Mouse (Mus musculus) spleen, postnatal 36 days (tissue): Measurements from ENCODE around the gene Nrp2.

ENCODE experiments used
- DNase-seq, 2 experiments: peaks; one replicate each; pipeline ENCODE4 v3.0.0; 2022; ENCODE audit warnings: low spot score in 2 of 2, mixed read lengths in 1 of 2

Gene Nrp2

DNA sequence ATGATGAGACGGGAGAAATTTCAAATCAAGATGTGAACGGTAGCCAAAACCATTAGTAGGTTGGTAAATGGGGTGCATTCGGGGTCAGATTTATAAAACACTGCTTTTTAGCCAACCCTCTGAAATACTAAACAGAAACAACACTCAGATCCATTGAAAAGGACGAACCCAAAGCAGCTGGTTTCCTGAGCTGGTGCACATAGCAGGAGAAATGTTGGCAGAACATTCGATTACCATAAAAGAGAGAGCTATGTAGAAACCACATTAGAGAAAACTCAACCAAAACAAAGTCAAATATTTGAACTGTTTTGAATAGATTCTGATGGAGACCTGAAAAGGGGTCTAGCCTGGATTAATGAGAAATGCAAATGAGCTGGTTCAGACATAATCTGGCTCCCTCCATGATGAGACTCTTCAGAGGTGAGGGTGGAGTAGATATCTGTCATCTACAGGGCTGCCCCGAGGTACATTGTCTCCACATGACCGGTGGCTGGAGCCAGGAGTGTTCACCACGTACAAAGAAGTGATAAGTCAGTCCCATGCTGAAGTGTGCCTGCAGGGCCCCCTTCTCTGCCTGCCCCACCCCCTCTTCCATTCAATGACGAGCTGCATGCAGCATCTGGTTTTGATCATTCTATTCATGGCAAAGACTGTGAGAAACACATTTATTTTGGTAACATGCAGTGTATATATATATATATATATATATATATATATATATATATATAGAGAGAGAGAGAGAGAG, 156.6 kb downstream of the Nrp2 start:
- DNase-seq, result no peak

DNA sequence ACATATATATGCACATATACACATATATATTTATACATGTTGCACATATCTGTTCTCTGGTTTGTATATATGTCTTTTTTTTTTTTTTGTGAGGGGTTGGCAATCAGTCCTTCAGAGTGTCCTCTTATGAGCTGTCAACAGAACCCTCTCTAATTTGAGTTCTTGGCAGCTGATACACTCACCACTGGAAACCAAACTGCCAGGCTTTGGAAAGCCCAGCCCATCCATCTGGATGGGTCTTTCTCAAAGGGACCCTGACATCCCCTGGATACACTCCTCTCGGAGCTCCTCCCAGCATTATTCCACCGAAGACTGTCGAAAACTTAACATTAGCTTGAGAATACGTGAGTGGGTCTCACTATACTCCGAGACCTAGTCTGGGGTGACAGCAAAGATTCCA, 157.2 kb downstream of the Nrp2 start:
- no peak for DNase-seq

DNA sequence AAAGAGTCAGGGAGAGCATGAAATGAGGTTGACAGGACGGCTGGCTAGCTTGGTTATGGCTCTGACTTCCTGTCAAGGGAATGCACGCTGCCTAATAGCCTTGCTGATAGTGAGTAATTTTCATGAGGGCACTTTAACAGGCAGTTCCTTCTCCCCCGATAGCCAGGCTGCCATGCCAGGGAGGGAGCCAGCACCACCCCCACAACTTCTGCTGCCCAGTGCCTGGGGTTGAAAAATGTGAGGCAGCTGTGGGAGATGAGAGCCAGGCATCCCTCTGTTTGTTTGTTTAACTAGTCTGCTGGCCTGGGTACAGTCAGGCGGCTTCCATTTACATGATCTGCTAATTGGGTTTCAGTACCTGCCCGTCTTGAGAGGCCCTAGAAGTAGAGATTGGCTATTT, 157.7 kb downstream of the Nrp2 start:
- no peak for DNase-seq
